Mouse (Mus musculus) liver, postnatal 0 days (tissue): Measurements from ENCODE around the gene Zc3h7b.

ENCODE experiments used
- CTCF ChIP-seq: sonication (generic); IDR thresholded peaks from 2 replicates; pipeline ENCODE4 v1.5.1; 2016; ENCODE audit warnings: antibody characterized with exemption, low read depth
- EP300 ChIP-seq: IDR thresholded peaks from 2 replicates; pipeline ENCODE4 v1.6.1; 2016; ENCODE audit warnings: antibody characterized with exemption, low read depth, mild to moderate bottlenecking

DNA sequence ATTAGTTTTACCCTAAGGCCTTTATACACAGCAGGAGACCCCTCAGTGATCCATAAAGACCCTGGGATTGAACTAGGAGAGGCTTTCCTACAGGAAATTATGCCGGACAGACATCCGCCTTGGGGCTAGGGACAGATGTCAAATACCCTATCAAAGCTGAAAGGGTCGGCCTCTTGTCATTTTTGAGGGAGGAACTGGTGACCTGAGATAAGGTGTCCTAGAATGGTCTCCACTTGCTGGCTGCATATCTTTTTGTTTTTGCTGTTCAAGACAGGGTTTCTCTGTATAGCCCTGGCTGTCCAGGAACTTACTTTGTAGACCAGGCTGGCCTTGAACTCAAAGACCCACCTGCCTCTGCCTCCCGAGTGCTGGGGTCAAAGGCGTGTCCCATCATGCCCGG lies 19.7 kb downstream of the Zc3h7b start:
- no peak for TF ChIP-seq CTCF
- TF ChIP-seq EP300: no peak
